Mouse (Mus musculus) layer of hippocampus, adult 2 months (tissue): ENCODE results near the gene Brd3. TPM values are rescaled to one million over a fixed set of nuclear protein-coding genes. Genes with fewer than 3 reads are reported as not detected.

Experiments used
- DNase-seq, 2 experiments: peaks; one replicate each; pipeline ENCODE4 v3.0.0; 2022; ENCODE audit warnings: low spot score in 2 of 2
- H3K27ac ChIP-seq: fragments of 200-600 bp; 2 replicates; pipeline ENCODE4 v1.8.1; 2022
- H3K4me3 ChIP-seq: fragments of 200-600 bp; 2 replicates; pipeline ENCODE4 v1.8.1; 2022; ENCODE audit warnings: mild to moderate bottlenecking
- CTCF ChIP-seq: fragments of 200-600 bp; conservative IDR thresholded peaks from 2 replicates; pipeline ENCODE4 v1.8.1; 2022; ENCODE audit warnings: antibody characterized with exemption, mild to moderate bottlenecking, moderate library complexity
- total RNA-seq, 2 experiments: library from RNA; stranded (reverse); gene quantifications; 2 replicates each; pipeline ENCODE4 v1.2.3; 2021

Brd3 gene
- total RNA-seq, 2 experiments from 2014 or later: 43.6 to 51.8 TPM

DNA sequence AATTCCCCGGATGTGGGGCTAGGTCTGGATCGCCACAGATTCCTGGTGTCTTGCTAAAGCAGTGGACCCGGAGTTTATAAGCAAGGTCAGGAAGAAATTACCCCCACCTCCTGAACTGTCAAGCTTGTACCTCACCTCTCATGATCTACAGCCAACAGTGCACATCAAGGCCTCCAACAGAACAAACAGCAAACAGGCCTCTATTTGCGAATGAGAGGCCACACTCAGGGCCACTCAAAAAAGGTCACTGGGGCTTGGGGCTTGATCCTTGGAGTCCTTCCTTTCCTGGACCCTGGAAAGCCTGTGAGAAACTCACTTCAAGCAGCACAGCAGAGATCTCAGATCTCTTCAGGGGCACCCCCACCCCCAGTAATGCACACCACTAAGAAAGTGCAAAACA is 33.6 kb downstream of the Brd3 start:
- DNase-seq: no peak
- no peak for TF ChIP-seq CTCF
- Histone ChIP-seq H3K27ac (no peak overlapping the region), H3K4me3 (peak overlapping the region; percentile 66)

DNA sequence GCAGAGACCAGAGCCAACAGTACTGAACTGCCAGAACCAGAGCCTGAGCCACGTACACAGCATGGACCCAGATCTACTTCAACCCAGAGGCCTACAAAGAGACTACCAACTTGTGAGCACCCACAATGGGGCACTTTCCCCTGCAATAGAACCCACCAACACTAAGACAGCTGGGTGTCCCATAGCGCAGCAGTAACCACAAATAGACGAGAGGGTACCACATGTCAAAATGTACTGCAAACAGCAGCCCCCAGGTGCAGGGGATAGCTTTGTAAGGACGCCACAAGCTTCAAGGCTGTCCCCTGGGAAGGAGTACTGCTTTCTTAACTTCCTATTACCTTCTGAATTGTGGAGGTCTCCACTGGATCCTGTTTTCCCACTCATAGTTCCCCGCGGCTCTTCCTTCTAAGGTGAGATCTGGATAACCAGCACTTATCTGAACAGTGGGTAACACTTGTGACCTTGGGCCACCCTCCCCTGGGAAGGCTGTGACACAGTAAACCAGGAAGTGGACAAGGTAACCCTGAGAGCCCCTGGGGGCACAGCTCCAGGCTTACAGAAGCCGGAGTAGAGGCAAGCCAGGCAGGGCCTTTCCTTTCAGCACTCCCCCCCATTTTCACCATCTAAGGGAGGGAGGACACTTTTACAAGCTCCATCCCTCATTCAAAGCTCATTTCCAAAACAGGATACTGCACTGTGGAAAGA is 34.2 kb downstream of the Brd3 start:
- no peak for DNase-seq
- no peak for TF ChIP-seq CTCF
- Histone ChIP-seq H3K4me3 (peak overlapping the region; percentile 66; the same call in 1 of the 2 replicates), H3K27ac (no peak overlapping the region)

DNA sequence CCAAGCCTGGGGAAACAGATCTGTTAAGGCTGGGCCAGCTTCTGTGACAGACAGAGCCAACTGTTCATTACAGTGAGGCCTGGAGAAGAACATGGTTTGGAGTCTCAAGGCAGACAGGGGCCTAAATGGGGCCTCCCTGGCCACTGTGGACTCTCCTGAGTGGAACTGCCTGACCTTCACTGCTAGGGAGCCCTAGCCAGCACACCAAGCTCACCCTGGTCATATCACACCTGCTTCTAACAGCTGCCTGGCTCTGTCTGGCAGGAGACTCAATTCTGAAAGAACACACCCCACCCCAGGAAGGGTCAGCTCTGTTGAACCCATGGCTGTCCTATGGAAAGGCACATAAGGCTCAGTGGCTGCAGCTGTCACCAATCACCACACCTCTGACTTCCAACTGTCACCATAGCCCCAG is 36.3 kb downstream of the Brd3 start:
- H3K4me3 ChIP-seq: no peak overlapping the region
- no peak for DNase-seq
- no peak for TF ChIP-seq CTCF

DNA sequence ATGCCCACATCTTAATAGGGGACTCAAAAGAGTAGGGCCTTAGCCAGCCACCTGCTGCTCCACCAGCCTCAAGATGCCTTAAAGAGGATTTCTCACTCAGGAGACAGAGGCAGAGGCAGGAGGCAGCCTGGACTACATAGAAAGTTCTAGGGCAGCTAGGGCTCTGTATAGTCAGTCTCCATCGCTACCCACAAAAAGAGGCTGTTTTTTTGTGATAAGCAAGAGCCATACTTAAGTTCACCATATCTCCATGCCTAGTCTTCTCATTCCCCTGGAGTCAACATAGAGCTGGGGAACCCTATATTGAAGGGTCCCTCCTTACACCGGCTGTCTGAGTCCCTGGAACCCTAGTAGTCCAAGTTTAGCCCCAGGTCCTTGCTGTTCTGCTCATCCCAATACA is 36.9 kb downstream of the Brd3 start:
- Histone ChIP-seq H3K4me3 (no peak overlapping the region), H3K27ac (no peak overlapping the region)
- no peak for TF ChIP-seq CTCF
- no peak for DNase-seq

More for the DNA sequence above, 36.3 kb downstream of the Brd3 start:
- H3K27ac ChIP-seq: no peak overlapping the region

DNA sequence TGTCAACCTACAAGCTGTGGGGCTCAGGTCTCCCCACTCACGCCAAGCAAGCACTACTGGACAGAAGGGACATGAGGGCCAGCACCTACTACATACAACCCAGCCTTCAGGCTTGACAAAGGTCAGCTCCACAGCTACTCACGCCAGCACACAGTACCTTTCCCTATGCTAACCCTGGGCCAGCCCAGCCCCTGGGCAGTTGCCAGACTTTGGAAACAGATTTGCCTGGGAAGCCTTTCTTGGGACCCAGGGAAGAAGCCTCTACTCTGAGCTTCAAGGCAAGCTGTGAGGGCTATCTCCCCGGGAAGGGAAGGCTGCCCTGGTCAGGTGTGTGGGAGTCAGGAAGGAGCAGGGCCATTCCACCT is 37.5 kb downstream of the Brd3 start:
- H3K4me3 ChIP-seq: no peak overlapping the region
- no peak for TF ChIP-seq CTCF
- H3K27ac ChIP-seq: no peak overlapping the region
- no peak for DNase-seq

DNA sequence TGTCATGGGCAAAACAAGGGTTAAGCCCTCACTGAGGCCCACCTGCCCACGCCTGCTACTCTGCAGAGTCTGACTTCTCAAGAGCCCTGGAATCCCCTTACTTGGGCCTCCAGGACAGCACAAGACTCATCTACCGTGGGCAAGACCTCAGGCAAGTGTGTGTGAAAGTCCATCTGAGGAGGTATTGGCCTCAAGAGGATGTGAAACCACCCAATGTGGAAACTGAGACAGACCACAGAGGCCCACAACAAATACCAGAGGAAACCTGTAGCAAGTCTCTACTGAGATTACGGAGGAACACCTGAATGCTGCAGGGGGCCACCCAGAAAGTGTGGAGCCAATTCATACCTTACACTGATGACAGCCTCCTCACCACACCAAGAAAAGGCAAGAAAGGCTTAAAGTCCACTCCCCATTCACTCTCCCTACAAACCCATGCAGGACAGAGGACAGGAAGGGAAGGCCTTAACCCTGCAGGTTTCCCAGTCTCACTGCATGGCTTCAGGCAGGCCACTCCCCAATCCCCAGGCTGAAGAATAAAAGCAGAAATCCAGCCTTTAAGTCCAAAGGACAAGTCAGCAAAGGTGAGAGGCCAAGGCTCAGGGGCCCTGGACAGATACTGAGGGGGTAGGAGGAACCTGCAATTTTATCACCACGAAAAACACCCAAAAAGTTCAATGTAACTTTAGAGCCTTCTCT is 38.0 kb downstream of the Brd3 start:
- Histone ChIP-seq H3K27ac (no peak overlapping the region), H3K4me3 (no peak overlapping the region)
- no peak for TF ChIP-seq CTCF
- DNase-seq: no peak

DNA sequence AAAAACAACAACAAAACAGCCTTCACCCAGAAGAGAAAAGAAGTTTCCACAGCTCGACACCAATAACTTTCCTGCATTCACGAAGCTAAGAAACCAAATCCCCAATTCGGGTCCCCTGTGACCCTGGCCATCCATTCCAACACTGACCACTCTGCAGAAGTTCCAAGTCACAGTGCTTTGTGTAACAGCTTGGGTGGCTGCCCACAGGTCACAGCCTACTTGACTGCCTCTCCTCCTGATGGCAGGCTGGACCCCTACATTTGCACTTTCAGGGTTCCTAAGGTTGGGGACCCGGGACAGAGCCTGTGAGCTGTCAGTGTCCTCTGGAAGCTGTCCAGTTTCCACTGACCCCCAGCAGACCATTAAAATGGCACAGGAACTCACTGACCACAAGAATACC is 44.6 kb downstream of the Brd3 start:
- Histone ChIP-seq H3K4me3 (no peak overlapping the region), H3K27ac (no peak overlapping the region)
- DNase-seq: no peak
- no peak for TF ChIP-seq CTCF

DNA sequence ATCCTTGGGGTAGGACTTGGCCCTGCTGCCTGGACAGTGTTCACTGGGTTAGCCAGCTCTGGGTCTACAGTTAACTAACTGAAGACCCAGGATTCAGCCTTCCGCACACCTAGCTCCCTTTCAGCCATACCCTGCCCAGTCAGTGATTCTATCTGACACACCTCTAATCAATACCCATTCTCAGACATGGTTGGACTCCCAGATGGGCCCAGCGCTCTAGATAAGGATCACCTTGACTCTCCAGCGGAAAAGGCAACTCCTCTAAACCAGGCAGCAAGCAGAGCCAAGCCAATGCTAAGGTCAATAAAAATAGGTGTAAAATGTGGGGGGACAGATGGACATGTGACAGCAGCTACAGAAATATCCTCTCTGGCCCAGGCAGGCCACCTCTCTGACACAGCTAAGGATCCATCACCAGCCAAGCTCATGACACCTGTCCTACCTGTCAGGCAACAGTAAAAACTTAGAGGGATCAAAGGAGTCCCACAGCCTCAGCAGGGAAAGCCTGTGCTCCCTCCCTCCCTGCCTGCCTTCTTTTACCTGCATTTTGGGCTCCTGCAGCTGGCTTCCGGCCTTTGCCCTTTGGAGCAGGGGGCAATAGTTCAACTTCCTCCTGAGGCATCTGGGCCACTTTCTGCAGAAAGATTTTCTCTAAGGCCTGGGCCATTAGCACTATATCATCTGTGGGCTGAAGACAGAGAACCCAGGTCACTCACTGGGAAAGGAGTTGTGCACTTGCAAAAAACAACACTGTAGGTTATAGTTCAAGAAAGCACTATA is 45.4 kb downstream of the Brd3 start:
- TF ChIP-seq CTCF: no peak
- no peak overlapping the region for H3K27ac ChIP-seq
- DNase-seq: no peak
- H3K4me3 ChIP-seq: no peak overlapping the region

DNA sequence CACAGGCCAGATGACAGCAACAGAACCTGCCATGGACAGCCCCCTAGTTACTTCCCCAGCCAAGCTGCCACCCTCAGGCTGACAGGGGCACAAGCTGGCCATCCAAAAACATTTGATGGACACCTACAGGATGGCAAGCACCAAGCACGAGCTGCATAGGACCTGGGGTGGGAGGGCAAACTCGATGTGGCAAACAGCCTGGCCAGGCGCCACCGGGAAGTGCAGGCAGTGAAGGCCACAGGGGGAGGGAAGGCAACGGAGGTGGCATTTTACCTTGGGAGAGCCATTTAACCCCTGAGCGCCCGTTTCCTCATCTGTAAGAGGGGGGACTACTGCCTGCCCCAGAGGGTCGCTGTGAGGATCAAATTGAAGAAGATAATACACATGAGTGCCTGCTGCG is 46.8 kb downstream of the Brd3 start:
- DNase-seq: no peak
- TF ChIP-seq CTCF: no peak
- H3K27ac ChIP-seq: no peak overlapping the region
- H3K4me3 ChIP-seq: no peak overlapping the region

DNA sequence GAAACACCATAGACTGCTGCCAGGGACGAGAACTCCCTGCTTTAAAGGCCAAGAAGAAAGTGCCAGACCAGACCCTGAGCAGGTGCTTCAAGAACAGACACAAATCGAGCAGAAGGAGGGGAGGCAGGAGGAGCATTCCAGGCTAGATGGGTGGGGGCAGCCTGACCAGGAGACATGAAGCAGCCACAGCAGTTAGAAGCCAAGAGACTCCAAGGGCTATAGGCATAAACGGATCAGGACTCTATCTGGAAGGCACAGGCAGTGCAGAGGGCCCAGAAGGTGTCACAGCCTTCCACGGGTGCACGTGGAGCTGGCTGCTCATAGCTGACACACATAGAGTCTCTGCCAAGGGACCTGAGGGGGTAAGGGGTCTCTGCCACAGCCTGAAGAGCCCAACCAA is 47.3 kb downstream of the Brd3 start:
- no peak for DNase-seq
- Histone ChIP-seq H3K27ac (no peak overlapping the region), H3K4me3 (no peak overlapping the region)
- no peak for TF ChIP-seq CTCF

DNA sequence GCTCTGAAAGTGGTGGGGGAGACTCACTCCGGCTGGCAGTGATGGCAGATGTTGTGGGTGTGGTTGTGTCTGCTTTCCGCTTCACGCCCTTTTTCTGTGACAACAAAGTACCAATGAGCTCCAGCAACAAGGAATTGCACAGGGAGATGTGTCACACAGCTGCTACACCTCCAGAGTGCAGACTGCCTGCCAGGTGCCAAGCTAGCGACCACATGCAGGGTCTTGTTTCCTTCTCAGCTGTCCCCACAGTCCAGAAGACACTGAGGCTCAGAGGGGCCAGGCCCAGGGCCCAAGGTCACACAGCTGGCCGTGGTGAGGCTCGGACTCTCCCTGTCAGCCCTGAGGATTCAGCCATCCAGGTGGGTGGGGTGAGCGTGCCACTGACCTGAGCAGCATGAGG is 47.7 kb downstream of the Brd3 start:
- no peak for TF ChIP-seq CTCF
- no peak for DNase-seq

DNA sequence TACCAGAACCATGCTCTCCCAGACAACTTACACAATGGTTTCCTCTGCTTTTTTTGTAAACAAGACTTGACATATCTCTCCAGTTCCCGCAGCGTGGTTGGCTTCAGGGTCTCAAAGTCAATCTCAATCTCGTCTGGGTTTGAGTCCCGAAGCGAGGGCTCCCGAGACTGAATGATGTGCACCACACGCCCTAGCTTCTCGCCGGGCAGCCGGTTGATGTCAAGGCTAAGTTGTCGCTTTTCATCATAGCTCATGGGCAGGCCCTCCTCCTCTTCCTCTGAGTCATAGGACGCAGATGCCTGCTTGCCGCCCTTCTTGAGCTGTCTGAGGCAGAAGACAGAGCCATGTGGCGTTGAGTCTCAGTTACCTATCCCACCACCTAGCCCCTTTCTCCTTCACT is 57.2 kb downstream of the Brd3 start:
- no peak for DNase-seq
- no peak overlapping the region for H3K4me3 ChIP-seq
- no peak for TF ChIP-seq CTCF
- no peak overlapping the region for H3K27ac ChIP-seq

More for the DNA sequence above, 47.7 kb downstream of the Brd3 start:
- Histone ChIP-seq H3K4me3 (no peak overlapping the region), H3K27ac (no peak overlapping the region)

DNA sequence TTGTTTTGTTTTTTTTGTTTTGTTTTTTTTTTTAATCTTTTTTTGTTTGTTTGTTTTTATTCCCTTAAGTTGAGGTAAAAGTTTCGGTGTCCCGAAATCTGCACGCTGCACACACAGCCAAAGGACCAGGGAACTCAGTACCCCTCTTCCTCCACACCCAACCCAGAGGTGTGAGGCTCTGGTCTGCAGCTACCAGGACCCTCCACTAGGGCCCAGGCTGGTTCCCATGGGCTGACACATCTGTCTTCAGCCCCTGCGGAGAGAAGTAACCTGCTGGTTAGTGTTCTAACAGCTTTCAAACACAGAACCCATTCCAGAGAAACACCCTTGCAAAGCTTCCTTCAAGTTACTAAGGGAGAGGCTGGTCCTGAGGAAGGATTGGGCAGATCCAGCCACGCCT is 59.7 kb downstream of the Brd3 start:
- Histone ChIP-seq H3K27ac (no peak overlapping the region), H3K4me3 (no peak overlapping the region)
- no peak for DNase-seq
- TF ChIP-seq CTCF: peak; percentile 52
